Mouse (Mus musculus): ENCODE measurements around the gene Nqo2.

DNA sequence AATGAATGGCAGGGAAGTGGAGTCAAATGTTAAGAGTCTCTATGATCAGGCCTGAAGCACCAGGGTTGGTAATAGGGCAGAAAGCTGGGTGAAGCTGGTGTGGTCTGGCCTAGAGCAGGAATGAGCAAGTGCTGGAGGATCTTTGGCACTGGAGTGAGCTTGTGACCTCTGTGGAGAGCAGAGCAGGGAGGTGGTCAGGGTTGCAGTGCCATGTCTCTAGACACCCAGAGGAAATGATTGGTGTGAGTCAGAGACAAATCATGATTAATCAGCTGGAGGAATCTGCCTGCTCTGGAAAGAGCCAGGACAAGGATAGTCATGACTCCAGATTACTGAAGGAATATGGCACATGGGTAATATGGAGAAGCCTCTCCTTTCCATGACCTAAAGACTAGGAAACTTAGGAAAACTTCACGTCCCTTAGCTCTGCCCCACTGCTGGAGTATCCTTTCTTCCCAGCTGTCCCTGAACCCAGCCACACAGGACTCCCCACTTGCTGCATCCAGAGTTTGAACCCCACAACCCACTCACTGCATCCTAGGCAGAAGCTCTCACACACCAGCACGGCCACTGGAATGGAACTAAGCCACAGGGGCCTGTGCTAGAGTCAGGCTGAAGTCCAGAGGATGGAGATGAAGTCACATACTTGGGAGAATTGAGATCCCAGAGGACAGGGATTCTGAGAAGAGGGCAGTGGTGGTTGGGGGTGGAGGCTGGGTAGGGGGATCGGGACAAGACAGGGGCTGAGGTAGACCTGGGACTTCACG, 13.0 kb upstream of the Nqo2 start:
- TF ChIP-seq CTCF (conservative IDR thresholded peaks at IDR 0.05 in 1 of 2, IDR thresholded peaks at IDR 0.05 in 1 of 2; ENCODE audit: low read depth in 2 of 2, low read length in 2 of 2) (no peak), TCF12 (IDR thresholded peaks at IDR 0.05; ENCODE audit: low read depth, low read length) (no peak), NRF1 (IDR thresholded peaks at IDR 0.05; ENCODE audit: low read depth, low read length) (no peak), NELFE (IDR thresholded peaks at IDR 0.05; ENCODE audit: low read depth, low read length) (no peak), POLR2A (IDR thresholded peaks at IDR 0.05; ENCODE audit: low read depth, low read length) (no peak), USF1 (IDR thresholded peaks at IDR 0.05; ENCODE audit: low read depth, low read length) (no peak), USF2 (conservative IDR thresholded peaks at IDR 0.05; ENCODE audit: low read depth, low read length) (no peak), EP300 (IDR thresholded peaks at IDR 0.05; ENCODE audit: low read length) (no peak), UBTF (IDR thresholded peaks at IDR 0.05; ENCODE audit: low read depth, low read length) (no peak), E2F4 (IDR thresholded peaks at IDR 0.05; ENCODE audit: insufficient replicate concordance, low read depth, low read length) (no peak), POLR2AphosphoS2 (IDR thresholded peaks at IDR 0.05; ENCODE audit: low read depth, low read length) (no peak), CHD1 (IDR thresholded peaks at IDR 0.05; ENCODE audit: low read depth, low read length) (no peak), HCFC1 (IDR thresholded peaks at IDR 0.05; ENCODE audit: low read depth, low read length) (no peak)
